Mouse (Mus musculus) neutrophil, adult 83 days (primary cell): ENCODE data around the gene Cmtr2. TPM values are rescaled to one million over a fixed set of nuclear protein-coding genes. Genes with fewer than 3 reads are reported as not detected.

Source experiments
- total RNA-seq, 2 experiments: library from RNA; stranded (reverse); gene quantifications; one replicate each; pipeline ENCODE4 v1.2.4; 2023

Cmtr2 gene
- total RNA-seq = 1 to 10 TPM; 2.6 to 3.5 TPM

GRCm38 (mm10) chr8:110215365-110215764 is at the start of gene Cmtr2:
Gene Cmtr2 (plus strand): TSS chr8:110215665.

DNA sequence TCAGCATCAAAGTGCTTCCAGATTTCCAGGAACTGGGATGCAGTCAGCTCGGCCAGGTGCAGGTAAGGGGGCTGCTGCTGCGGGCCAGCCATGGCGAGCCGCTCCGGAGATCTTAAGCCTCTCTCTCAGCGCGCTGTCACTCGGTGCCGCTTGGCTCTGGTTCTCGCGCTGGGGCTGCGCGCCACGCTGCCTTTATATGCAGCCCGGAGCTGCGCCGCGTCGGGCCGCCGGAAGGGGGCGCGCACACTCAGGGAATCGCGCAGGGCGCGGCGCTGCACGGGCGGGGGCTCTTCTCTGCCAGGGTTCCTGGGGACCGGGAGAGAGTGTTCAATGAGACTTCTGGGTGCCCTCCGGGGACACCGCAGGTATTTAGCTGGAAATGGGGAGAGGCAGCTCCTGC is 47.4 kb upstream of the Cmtr2 start, which contains the start of gene Calb2:
Gene Calb2 (minus strand): TSS at position 165 of the 400 bp plus-strand sequence.

DNA sequence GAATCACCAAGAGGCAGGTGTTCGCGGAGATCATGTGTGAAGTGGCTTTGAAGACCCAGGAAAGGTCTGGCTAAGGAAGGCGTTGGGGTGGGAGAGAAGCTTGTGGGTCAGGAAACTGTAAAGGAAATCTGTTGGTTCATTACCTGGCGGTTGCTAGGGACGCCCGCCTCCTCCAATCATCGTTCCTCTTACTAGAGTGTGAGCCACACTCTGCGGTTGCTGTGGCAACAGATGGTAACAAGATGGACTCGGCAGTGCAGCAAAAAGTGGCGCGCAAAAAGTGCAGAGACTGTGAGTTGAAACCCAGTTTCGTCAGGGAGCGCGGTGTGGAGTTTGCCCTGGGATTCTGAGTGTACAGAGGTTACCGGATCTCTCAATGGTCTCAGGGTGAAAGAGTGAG is 51.3 kb downstream of the Cmtr2 start, which contains the start of gene Hydin:
Gene Hydin (plus strand): TSS at position 237 of the 400 bp plus-strand sequence.

Other genes starting within 250 kb of the Cmtr2 start
- gene Tat, start 225.2 kb upstream of the Cmtr2 start, total RNA-seq = not detected
- not detected for gene Chst4, start 175.9 kb upstream of the Cmtr2 start, total RNA-seq
- not detected for gene Zfp612, start 135.9 kb upstream of the Cmtr2 start, total RNA-seq
- not detected for gene Gm21964, start 114.5 kb upstream of the Cmtr2 start, total RNA-seq
- not detected for gene Gm17720, start 112.9 kb upstream of the Cmtr2 start, total RNA-seq
- not detected for gene Calb2, start 47.5 kb upstream of the Cmtr2 start, total RNA-seq
- gene Hydin, start 51.3 kb downstream of the Cmtr2 start, total RNA-seq = not detected